Mouse (Mus musculus): Measurements from ENCODE around the gene Proser3. TPM values are rescaled to one million over a fixed set of nuclear protein-coding genes. Genes with fewer than 3 reads are reported as not detected.

The Proser3 gene
- total and polyA plus RNA-seq, 2 experiments from 2014 or later: 2.5 to 7.1 TPM

DNA sequence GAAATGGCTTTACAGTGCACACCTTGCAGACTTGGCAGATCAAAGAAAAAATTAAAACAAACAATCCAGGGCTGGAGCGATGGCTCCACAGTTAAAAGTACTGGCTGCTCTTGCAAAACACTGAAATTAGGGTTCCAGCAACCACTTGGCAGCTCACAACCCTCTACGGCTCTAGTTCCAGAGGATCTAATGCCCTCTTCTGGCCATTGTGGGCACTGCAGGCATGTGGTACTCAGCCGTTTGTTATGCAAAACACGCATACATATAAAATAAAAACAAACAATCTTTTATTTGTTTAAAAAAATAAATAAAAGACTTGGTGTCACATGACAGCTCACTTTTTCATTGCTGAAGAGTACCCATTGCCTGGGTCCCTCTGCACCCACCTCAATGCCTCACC lies 59.3 kb downstream of the Proser3 start:
- no peaks in the 10 kb centered on the region for H3K4me1 ChIP-seq (ENCODE audit: control insufficient read depth, insufficient read depth)
- WGBS: 15% methylated on average over 4 of the region's 4 CpGs
- H3K36me3 ChIP-seq (replicated peaks; ENCODE audit: control insufficient read depth, insufficient read depth, low read length): no peaks in the 10 kb centered on the region
- no peak overlapping the region for H3K4me3 ChIP-seq (ENCODE audit: low read depth, low read length)
- H3K9me3 ChIP-seq (replicated peaks; ENCODE audit: control insufficient read depth, low read length): no peaks in the 10 kb centered on the region
- H3K27me3 ChIP-seq (ENCODE audit: control insufficient read depth, insufficient read depth, low read length): 0 out of 2 replicates have a peak, but pooled peaks cover 10% of the 10 kb centered on the region
- DNase-seq (ENCODE audit: low spot score): peak; percentile 7
- no peak overlapping the region for H3K4me2 ChIP-seq (ENCODE audit: low read depth, low read length)
- no peak for ATAC-seq (ENCODE audit: insufficient read depth, low read depth)
- no peak overlapping the region for H3K27ac ChIP-seq (ENCODE audit: low read depth)
- TF ChIP-seq CTCF (IDR thresholded peaks at IDR 0.05; ENCODE audit: low read depth) (peak; percentile 73), EP300 (IDR thresholded peaks at IDR 0.05; ENCODE audit: low read depth) (no peak)
- no peak overlapping the region for H3K9ac ChIP-seq (replicated peaks; ENCODE audit: low read depth, low read length)

DNA sequence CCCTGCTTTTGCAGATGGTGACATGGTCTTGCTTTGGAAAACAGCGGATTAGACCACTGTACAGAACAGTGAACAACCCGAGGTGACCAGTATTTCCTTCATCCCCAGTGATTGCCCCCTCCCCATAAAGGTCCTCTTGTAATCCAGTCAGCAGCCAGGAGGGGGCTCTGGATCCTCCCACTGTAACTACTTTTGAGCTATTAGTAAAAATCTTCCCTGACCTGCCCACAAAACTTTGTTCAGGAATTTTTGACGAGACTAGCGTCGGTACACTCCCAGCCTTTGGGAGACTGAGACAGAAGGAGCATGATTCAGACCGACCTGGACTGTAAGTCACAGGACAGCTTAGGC lies 61.2 kb downstream of the Proser3 start:
- no peak for ATAC-seq (ENCODE audit: insufficient read depth, low read depth)
- TF ChIP-seq EP300 (IDR thresholded peaks at IDR 0.05; ENCODE audit: low read depth) (no peak), CTCF (IDR thresholded peaks at IDR 0.05; ENCODE audit: low read depth) (no peak)
- Histone ChIP-seq H3K27ac (ENCODE audit: low read depth) (no peak overlapping the region), H3K9me3 (replicated peaks; ENCODE audit: control insufficient read depth, low read length) (no peaks in the 10 kb centered on the region), H3K36me3 (replicated peaks; ENCODE audit: control insufficient read depth, insufficient read depth, low read length) (no peaks in the 10 kb centered on the region), H3K4me1 (ENCODE audit: control insufficient read depth, insufficient read depth) (no peaks in the 10 kb centered on the region), H3K4me3 (ENCODE audit: low read depth, low read length) (no peak overlapping the region), H3K9ac (replicated peaks; ENCODE audit: low read depth, low read length) (no peak overlapping the region), H3K27me3 (ENCODE audit: control insufficient read depth, insufficient read depth, low read length) (0 out of 2 replicates have a peak, but pooled peaks cover 10% of the 10 kb centered on the region), H3K4me2 (ENCODE audit: low read depth, low read length) (no peak overlapping the region)
- 13% methylated on average over 6 of the region's 6 CpGs for WGBS
- DNase-seq (ENCODE audit: low spot score): no peak

DNA sequence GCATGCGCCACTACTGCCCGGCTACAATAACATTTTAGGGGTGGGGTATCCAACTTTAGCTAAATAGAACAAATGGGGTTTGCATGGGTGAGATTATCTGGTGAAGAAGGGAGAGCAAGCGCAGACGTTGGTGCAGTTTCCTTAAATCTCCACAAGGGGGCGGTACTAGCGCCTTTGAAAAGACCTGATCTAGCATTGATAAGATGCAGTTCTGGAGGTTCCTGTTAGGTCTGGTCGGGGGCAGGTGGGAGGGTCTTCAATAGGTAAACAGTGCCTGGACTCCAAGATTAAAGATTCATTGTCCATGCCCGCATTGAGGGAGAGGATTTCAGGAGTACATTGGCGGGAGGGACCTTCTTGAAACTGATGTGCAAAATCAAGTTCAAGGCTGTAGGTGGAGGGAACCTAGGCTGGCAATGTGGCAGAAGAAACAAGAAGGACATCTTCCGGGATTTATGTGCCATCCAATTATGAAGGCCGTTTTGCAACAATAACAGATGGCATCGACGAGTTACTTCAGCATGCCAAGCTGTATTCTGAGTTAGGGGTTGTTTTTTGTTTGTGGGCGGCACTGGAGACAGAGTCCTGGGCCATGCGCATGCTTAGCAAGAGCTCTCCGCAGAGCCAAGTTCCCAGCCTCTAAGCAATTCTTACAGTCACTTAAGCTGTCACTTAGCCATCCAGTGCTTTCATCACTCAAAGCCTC lies 61.7 kb downstream of the Proser3 start:
- TF ChIP-seq CTCF (IDR thresholded peaks at IDR 0.05; ENCODE audit: low read depth) (peak; percentile 40), EP300 (IDR thresholded peaks at IDR 0.05; ENCODE audit: low read depth) (no peak)
- 29% methylated on average over 16 of the region's 16 CpGs for WGBS
- no peak overlapping the region for H3K9ac ChIP-seq (replicated peaks; ENCODE audit: low read depth, low read length)
- no peaks in the 10 kb centered on the region for H3K36me3 ChIP-seq (replicated peaks; ENCODE audit: control insufficient read depth, insufficient read depth, low read length)
- no peak for ATAC-seq (ENCODE audit: insufficient read depth, low read depth)
- H3K27me3 ChIP-seq (ENCODE audit: control insufficient read depth, insufficient read depth, low read length): 0 out of 2 replicates have a peak, but pooled peaks cover 10% of the 10 kb centered on the region
- no peak overlapping the region for H3K27ac ChIP-seq (ENCODE audit: low read depth)
- no peak overlapping the region for H3K4me2 ChIP-seq (ENCODE audit: low read depth, low read length)
- no peaks in the 10 kb centered on the region for H3K9me3 ChIP-seq (replicated peaks; ENCODE audit: control insufficient read depth, low read length)
- no peak overlapping the region for H3K4me3 ChIP-seq (ENCODE audit: low read depth, low read length)
- peak; percentile 13 for DNase-seq (ENCODE audit: low spot score)
- no peaks in the 10 kb centered on the region for H3K4me1 ChIP-seq (ENCODE audit: control insufficient read depth, insufficient read depth)

Small RNA genes lying within 50 kb of the gene (microRNA-seq; reads per million reads assigned to microRNA genes)
- gene Gm38670: 1.8 reads per million, percentile 2 among the genes with 10 or more reads in this experiment
- not detected for gene Mir3569

Other genes with a start within 250 kb of the Proser3 start
Only the 30 nearest of the 34 such genes appear.
- gene Sdhaf1, start 228.4 kb downstream of the Proser3 start, total RNA-seq (2014; rRNA removed; ENCODE audit: low replicate concordance): 15.8 and 16.5 TPM in 2 replicates
- gene Sdhaf1, start 228.4 kb downstream of the Proser3 start, polyA plus RNA-seq (2015; fragmentation: Nextera tagmentation; extraction: Ambion mirVana): 23.2 and 23.3 TPM in 2 replicates
- 3.6 and 5.4 TPM in 2 replicates for gene Lrfn3, start 189.5 kb downstream of the Proser3 start, total RNA-seq (2014; rRNA removed; ENCODE audit: low replicate concordance)
- gene Lrfn3, start 189.5 kb downstream of the Proser3 start, polyA plus RNA-seq (2015; fragmentation: Nextera tagmentation; extraction: Ambion mirVana): 0.40 and 0.69 TPM in 2 replicates
- 15.2 and 31.2 TPM in 2 replicates for gene Tyrobp, start 138.5 kb downstream of the Proser3 start, total RNA-seq (2014; rRNA removed; ENCODE audit: low replicate concordance)
- 30.4 and 35.8 TPM in 2 replicates for gene Tyrobp, start 138.5 kb downstream of the Proser3 start, polyA plus RNA-seq (2015; fragmentation: Nextera tagmentation; extraction: Ambion mirVana)
- not detected in 2 replicates for gene Hcst, start 132.4 kb downstream of the Proser3 start, total RNA-seq (2014; rRNA removed; ENCODE audit: low replicate concordance)
- gene Hcst, start 132.4 kb downstream of the Proser3 start, polyA plus RNA-seq (2015; fragmentation: Nextera tagmentation; extraction: Ambion mirVana): 1.1 and 1.4 TPM in 2 replicates
- 0.19 and 5.0 TPM in 2 replicates for gene Nfkbid, start 130.6 kb downstream of the Proser3 start, total RNA-seq (2014; rRNA removed; ENCODE audit: low replicate concordance)
- gene Nfkbid, start 130.6 kb downstream of the Proser3 start, polyA plus RNA-seq (2015; fragmentation: Nextera tagmentation; extraction: Ambion mirVana): 0.38 and 0.44 TPM in 2 replicates
- gene Aplp1, start 106.8 kb downstream of the Proser3 start, total RNA-seq (2014; rRNA removed; ENCODE audit: low replicate concordance): 3.6 and 11.4 TPM in 2 replicates
- gene Aplp1, start 106.8 kb downstream of the Proser3 start, polyA plus RNA-seq (2015; fragmentation: Nextera tagmentation; extraction: Ambion mirVana): 4.2 and 5.2 TPM in 2 replicates
- gene Kirrel2, start 94.6 kb downstream of the Proser3 start, total RNA-seq (2014; rRNA removed; ENCODE audit: low replicate concordance): not detected in 2 replicates
- 0.15 TPM in 1 of 2 replicates, not detected in the other for gene Kirrel2, start 94.6 kb downstream of the Proser3 start, polyA plus RNA-seq (2015; fragmentation: Nextera tagmentation; extraction: Ambion mirVana)
- gene Nphs1, start 94.0 kb downstream of the Proser3 start, total RNA-seq (2014; rRNA removed; ENCODE audit: low replicate concordance): not detected in 2 replicates
- 0.05 TPM in 1 of 2 replicates, not detected in the other for gene Nphs1, start 94.0 kb downstream of the Proser3 start, polyA plus RNA-seq (2015; fragmentation: Nextera tagmentation; extraction: Ambion mirVana)
- gene Prodh2, start 58.7 kb downstream of the Proser3 start, total RNA-seq (2014; rRNA removed; ENCODE audit: low replicate concordance): not detected in 2 replicates
- gene Prodh2, start 58.7 kb downstream of the Proser3 start, polyA plus RNA-seq (2015; fragmentation: Nextera tagmentation; extraction: Ambion mirVana): not detected in 2 replicates
- gene Arhgap33, start 17.2 kb downstream of the Proser3 start, total RNA-seq (2014; rRNA removed; ENCODE audit: low replicate concordance): 0.31 and 4.3 TPM in 2 replicates
- 0.80 and 1.0 TPM in 2 replicates for gene Arhgap33, start 17.2 kb downstream of the Proser3 start, polyA plus RNA-seq (2015; fragmentation: Nextera tagmentation; extraction: Ambion mirVana)
- gene Hspb6, start 121 bp downstream of the Proser3 start, total RNA-seq (2014; rRNA removed; ENCODE audit: low replicate concordance): 72.0 and 93.3 TPM in 2 replicates
- 339 and 340 TPM in 2 replicates for gene Hspb6, start 121 bp downstream of the Proser3 start, polyA plus RNA-seq (2015; fragmentation: Nextera tagmentation; extraction: Ambion mirVana)
- 11.9 and 19.7 TPM in 2 replicates for gene Lin37, start 7.5 kb upstream of the Proser3 start, total RNA-seq (2014; rRNA removed; ENCODE audit: low replicate concordance)
- 26.2 and 27.1 TPM in 2 replicates for gene Lin37, start 7.5 kb upstream of the Proser3 start, polyA plus RNA-seq (2015; fragmentation: Nextera tagmentation; extraction: Ambion mirVana)
- 36.9 and 41.9 TPM in 2 replicates for gene U2af1l4, start 11.0 kb upstream of the Proser3 start, total RNA-seq (2014; rRNA removed; ENCODE audit: low replicate concordance)
- gene U2af1l4, start 11.0 kb upstream of the Proser3 start, polyA plus RNA-seq (2015; fragmentation: Nextera tagmentation; extraction: Ambion mirVana): 120 and 123 TPM in 2 replicates
- 0.08 and 0.61 TPM in 2 replicates for gene Gm49396, start 11.0 kb upstream of the Proser3 start, total RNA-seq (2014; rRNA removed; ENCODE audit: low replicate concordance)
- 3.0 and 3.4 TPM in 2 replicates for gene Gm49396, start 11.0 kb upstream of the Proser3 start, polyA plus RNA-seq (2015; fragmentation: Nextera tagmentation; extraction: Ambion mirVana)
- gene Psenen, start 11.3 kb upstream of the Proser3 start, total RNA-seq (2014; rRNA removed; ENCODE audit: low replicate concordance): 106 and 130 TPM in 2 replicates
- 130 and 133 TPM in 2 replicates for gene Psenen, start 11.3 kb upstream of the Proser3 start, polyA plus RNA-seq (2015; fragmentation: Nextera tagmentation; extraction: Ambion mirVana)
- 0.54 and 3.3 TPM in 2 replicates for gene Igflr1, start 13.1 kb upstream of the Proser3 start, total RNA-seq (2014; rRNA removed; ENCODE audit: low replicate concordance)
- 0.94 and 1.9 TPM in 2 replicates for gene Igflr1, start 13.1 kb upstream of the Proser3 start, polyA plus RNA-seq (2015; fragmentation: Nextera tagmentation; extraction: Ambion mirVana)
- gene Kmt2b, start 36.4 kb upstream of the Proser3 start, total RNA-seq (2014; rRNA removed; ENCODE audit: low replicate concordance): 12.1 and 13.4 TPM in 2 replicates
- gene Kmt2b, start 36.4 kb upstream of the Proser3 start, polyA plus RNA-seq (2015; fragmentation: Nextera tagmentation; extraction: Ambion mirVana): 2.9 and 3.2 TPM in 2 replicates
- gene Zbtb32, start 46.6 kb upstream of the Proser3 start, total RNA-seq (2014; rRNA removed; ENCODE audit: low replicate concordance): not detected in 2 replicates
- 0.11 and 0.27 TPM in 2 replicates for gene Zbtb32, start 46.6 kb upstream of the Proser3 start, polyA plus RNA-seq (2015; fragmentation: Nextera tagmentation; extraction: Ambion mirVana)
- 1.1 and 73.4 TPM in 2 replicates for gene Upk1a, start 60.5 kb upstream of the Proser3 start, total RNA-seq (2014; rRNA removed; ENCODE audit: low replicate concordance)
- gene Upk1a, start 60.5 kb upstream of the Proser3 start, polyA plus RNA-seq (2015; fragmentation: Nextera tagmentation; extraction: Ambion mirVana): 0.56 and 0.60 TPM in 2 replicates
- 1,408 and 1,527 TPM in 2 replicates for gene Cox6b1, start 73.9 kb upstream of the Proser3 start, total RNA-seq (2014; rRNA removed; ENCODE audit: low replicate concordance)
- 4,395 and 4,405 TPM in 2 replicates for gene Cox6b1, start 73.9 kb upstream of the Proser3 start, polyA plus RNA-seq (2015; fragmentation: Nextera tagmentation; extraction: Ambion mirVana)
- gene Etv2, start 83.6 kb upstream of the Proser3 start, total RNA-seq (2014; rRNA removed; ENCODE audit: low replicate concordance): not detected in 2 replicates
- gene Etv2, start 83.6 kb upstream of the Proser3 start, polyA plus RNA-seq (2015; fragmentation: Nextera tagmentation; extraction: Ambion mirVana): not detected in 2 replicates
- gene Rbm42, start 98.0 kb upstream of the Proser3 start, total RNA-seq (2014; rRNA removed; ENCODE audit: low replicate concordance): 93.4 and 114 TPM in 2 replicates
- gene Rbm42, start 98.0 kb upstream of the Proser3 start, polyA plus RNA-seq (2015; fragmentation: Nextera tagmentation; extraction: Ambion mirVana): 71.3 and 71.6 TPM in 2 replicates
- 17.5 and 19.8 TPM in 2 replicates for gene Haus5, start 112.7 kb upstream of the Proser3 start, total RNA-seq (2014; rRNA removed; ENCODE audit: low replicate concordance)
- gene Haus5, start 112.7 kb upstream of the Proser3 start, polyA plus RNA-seq (2015; fragmentation: Nextera tagmentation; extraction: Ambion mirVana): 9.5 and 10.5 TPM in 2 replicates
- not detected in 2 replicates for gene Pmis2, start 119.3 kb upstream of the Proser3 start, total RNA-seq (2014; rRNA removed; ENCODE audit: low replicate concordance)
- not detected in 2 replicates for gene Pmis2, start 119.3 kb upstream of the Proser3 start, polyA plus RNA-seq (2015; fragmentation: Nextera tagmentation; extraction: Ambion mirVana)
- 1.5 and 6.6 TPM in 2 replicates for gene 2200002J24Rik, start 146.6 kb upstream of the Proser3 start, total RNA-seq (2014; rRNA removed; ENCODE audit: low replicate concordance)
- 5.8 and 6.4 TPM in 2 replicates for gene 2200002J24Rik, start 146.6 kb upstream of the Proser3 start, polyA plus RNA-seq (2015; fragmentation: Nextera tagmentation; extraction: Ambion mirVana)
- gene Atp4a, start 159.9 kb upstream of the Proser3 start, total RNA-seq (2014; rRNA removed; ENCODE audit: low replicate concordance): not detected in 2 replicates
- 0.04 TPM in 1 of 2 replicates, not detected in the other for gene Atp4a, start 159.9 kb upstream of the Proser3 start, polyA plus RNA-seq (2015; fragmentation: Nextera tagmentation; extraction: Ambion mirVana)
- gene Tmem147, start 177.2 kb upstream of the Proser3 start, total RNA-seq (2014; rRNA removed; ENCODE audit: low replicate concordance): 228 and 261 TPM in 2 replicates
- 283 and 304 TPM in 2 replicates for gene Tmem147, start 177.2 kb upstream of the Proser3 start, polyA plus RNA-seq (2015; fragmentation: Nextera tagmentation; extraction: Ambion mirVana)
- not detected in 2 replicates for gene Gapdhs, start 191.4 kb upstream of the Proser3 start, total RNA-seq (2014; rRNA removed; ENCODE audit: low replicate concordance)
- gene Gapdhs, start 191.4 kb upstream of the Proser3 start, polyA plus RNA-seq (2015; fragmentation: Nextera tagmentation; extraction: Ambion mirVana): 0.16 TPM in 1 of 2 replicates, not detected in the other
- gene Sbsn, start 199.2 kb upstream of the Proser3 start, total RNA-seq (2014; rRNA removed; ENCODE audit: low replicate concordance): 0.23 and 4.6 TPM in 2 replicates
- gene Sbsn, start 199.2 kb upstream of the Proser3 start, polyA plus RNA-seq (2015; fragmentation: Nextera tagmentation; extraction: Ambion mirVana): 2.5 and 2.6 TPM in 2 replicates
- 1.1 and 8.1 TPM in 2 replicates for gene Dmkn, start 211.5 kb upstream of the Proser3 start, total RNA-seq (2014; rRNA removed; ENCODE audit: low replicate concordance)
- gene Dmkn, start 211.5 kb upstream of the Proser3 start, polyA plus RNA-seq (2015; fragmentation: Nextera tagmentation; extraction: Ambion mirVana): 10.4 and 13.8 TPM in 2 replicates

Data from heart, postnatal 0 days (tissue).